Mouse (Mus musculus): ENCODE results near the gene Wnt9b. TPM values are rescaled to one million over a fixed set of nuclear protein-coding genes. Genes with fewer than 3 reads are reported as not detected.

Gene Wnt9b
- total and polyA plus RNA-seq, 3 experiments: not detected

DNA sequence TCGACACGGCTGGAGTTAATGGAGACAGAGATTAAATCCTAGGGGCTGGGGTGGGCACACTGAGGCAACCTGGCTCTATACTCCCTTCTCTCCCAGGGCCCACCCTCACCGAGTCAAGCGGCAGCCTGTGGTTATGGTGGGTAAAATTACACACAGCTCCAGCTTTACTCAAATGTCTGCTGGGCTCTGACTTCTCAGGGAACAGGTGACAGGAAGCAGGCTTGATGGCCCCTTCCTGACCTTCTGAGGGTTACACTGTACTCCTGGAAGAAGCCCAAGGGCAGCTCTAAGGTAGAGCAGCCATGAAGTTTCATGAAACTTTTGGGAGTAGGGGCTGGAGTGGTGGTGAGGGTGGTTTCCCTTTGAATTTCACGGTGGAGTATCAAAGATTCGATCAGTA lies 62.9 kb downstream of the Wnt9b start:
- no peaks in the 10 kb centered on the region for H3K9me3 ChIP-seq (replicated peaks; ENCODE audit: insufficient read depth, low read length)
- H3K27me3 ChIP-seq (ENCODE audit: control insufficient read depth in 1 of 2, insufficient read depth in 2 of 2, low read length in 2 of 2): no peaks in the 10 kb centered on the region
- H3K27ac ChIP-seq (ENCODE audit: control insufficient read depth, low read depth, low read length): no peak overlapping the region
- no peaks in the 10 kb centered on the region for H3K4me1 ChIP-seq (ENCODE audit: control insufficient read depth in 1 of 2, insufficient read depth in 2 of 2, low read length in 2 of 2)
- peaks cover 15% of the 10 kb centered on the region for H3K79me2 ChIP-seq (ENCODE audit: control insufficient read depth, insufficient read depth, low read length, poor library complexity)
- peaks cover 0 to 31% of the 10 kb centered on the region in 2 experiments; a peak in 2 of 4 replicates for H3K36me3 ChIP-seq (ENCODE audit: control insufficient read depth in 1 of 2, insufficient read depth in 2 of 2, low read length in 2 of 2)
- DNase-seq (ENCODE audit: low read depth, low spot score): no peak
- TF ChIP-seq MYC (IDR thresholded peaks at IDR 0.05; ENCODE audit: low read depth, low read length) (no peak), POLR2AphosphoS5 (IDR thresholded peaks at IDR 0.05; ENCODE audit: borderline replicate concordance, low read depth, low read length) (no peak), NRF1 (IDR thresholded peaks at IDR 0.05; ENCODE audit: insufficient read depth, low read depth, low read length, poor library complexity, severe bottlenecking) (no peak), TAL1 (IDR thresholded peaks at IDR 0.05; ENCODE audit: low read length) (no peak), KAT2A (conservative IDR thresholded peaks at IDR 0.05; ENCODE audit: low read depth, low read length) (no peak), BHLHE40 (IDR thresholded peaks at IDR 0.05; ENCODE audit: borderline replicate concordance, low read depth, low read length) (no peak), CTCF (IDR thresholded peaks at IDR 0.05 in 2 of 3, conservative IDR thresholded peaks at IDR 0.05 in 1 of 3; ENCODE audit: control insufficient read depth in 1 of 3, insufficient read depth in 1 of 3, low read depth in 2 of 3, low read length in 3 of 3, poor library complexity in 1 of 3, severe bottlenecking in 1 of 3) (no peak), RCOR1 (IDR thresholded peaks at IDR 0.05; ENCODE audit: low read depth, low read length) (no peak)
- no peak overlapping the region for H3K9ac ChIP-seq (ENCODE audit: control insufficient read depth, low read depth, low read length, poor library complexity, severe bottlenecking)
- H3K4me3 ChIP-seq (ENCODE audit: control insufficient read depth in 1 of 2, insufficient read depth in 1 of 2, low read depth in 2 of 2, low read length in 2 of 2): no peak overlapping the region

DNA sequence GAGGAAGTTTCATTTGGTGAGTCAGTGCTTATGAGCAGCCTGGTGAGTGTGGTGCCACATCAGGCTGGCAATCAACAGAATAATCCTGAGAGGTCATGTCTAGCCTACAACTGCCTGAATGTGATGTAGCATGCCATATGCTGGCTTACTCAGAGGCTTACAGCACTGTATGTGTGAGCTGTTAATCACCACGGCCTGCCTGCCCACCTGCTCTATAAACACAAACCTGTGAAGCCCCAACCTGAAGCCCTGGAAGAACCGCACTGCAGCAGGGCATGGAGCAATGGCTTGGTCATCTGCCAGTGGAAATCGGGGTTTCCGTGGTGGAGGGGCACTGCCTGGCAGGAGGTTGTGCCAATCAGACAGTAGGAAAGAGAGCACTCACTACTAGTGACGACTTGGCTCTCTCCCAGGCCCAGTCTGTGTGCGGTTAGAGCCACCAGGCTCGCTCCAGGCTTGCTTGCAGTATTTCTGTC lies 64.3 kb downstream of the Wnt9b start:
- H3K27me3 ChIP-seq (ENCODE audit: control insufficient read depth in 1 of 2, insufficient read depth in 2 of 2, low read length in 2 of 2): no peaks in the 10 kb centered on the region
- no peaks in the 10 kb centered on the region for H3K9me3 ChIP-seq (replicated peaks; ENCODE audit: insufficient read depth, low read length)
- H3K36me3 ChIP-seq (ENCODE audit: control insufficient read depth in 1 of 2, insufficient read depth in 2 of 2, low read length in 2 of 2): peaks cover 0 to 36% of the 10 kb centered on the region in 2 experiments; a peak in 2 of 4 replicates
- H3K79me2 ChIP-seq (ENCODE audit: control insufficient read depth, insufficient read depth, low read length, poor library complexity): peaks cover 6% of the 10 kb centered on the region
- DNase-seq (ENCODE audit: low read depth, low spot score): no peak
- no peaks in the 10 kb centered on the region for H3K4me1 ChIP-seq (ENCODE audit: control insufficient read depth in 1 of 2, insufficient read depth in 2 of 2, low read length in 2 of 2)
- no peak overlapping the region for H3K4me3 ChIP-seq (ENCODE audit: control insufficient read depth in 1 of 2, insufficient read depth in 1 of 2, low read depth in 2 of 2, low read length in 2 of 2)
- no peak overlapping the region for H3K9ac ChIP-seq (ENCODE audit: control insufficient read depth, low read depth, low read length, poor library complexity, severe bottlenecking)
- H3K27ac ChIP-seq (ENCODE audit: control insufficient read depth, low read depth, low read length): no peak overlapping the region
- TF ChIP-seq MAFK (IDR thresholded peaks at IDR 0.05; ENCODE audit: borderline replicate concordance, low read depth, low read length): no peak
- TF ChIP-seq GATA1 (IDR thresholded peaks at IDR 0.05; ENCODE audit: low read depth, low read length): no peak
- no peak for TF ChIP-seq UBTF (IDR thresholded peaks at IDR 0.05; ENCODE audit: borderline replicate concordance, insufficient read depth, low read depth, low read length)
- TF ChIP-seq SIN3A (IDR thresholded peaks at IDR 0.05; ENCODE audit: low read length): no peak
- TF ChIP-seq RCOR1 (IDR thresholded peaks at IDR 0.05; ENCODE audit: low read depth, low read length): no peak
- no peak for TF ChIP-seq ZKSCAN1 (IDR thresholded peaks at IDR 0.05; ENCODE audit: low read depth, low read length)
- no peak for TF ChIP-seq RAD21 (IDR thresholded peaks at IDR 0.05; ENCODE audit: low read depth, low read length)
- no peak for TF ChIP-seq CHD2 (IDR thresholded peaks at IDR 0.05; ENCODE audit: low read length)

Data from MEL (cell line).